Mouse (Mus musculus): ENCODE results near the gene Cgnl1. TPM values are rescaled to one million over a fixed set of nuclear protein-coding genes. Genes with fewer than 3 reads are reported as not detected.
"Not testable (repeated sequence)": the region's sequence is repeated elsewhere in the genome, so short reads cannot be mapped to it uniquely, and the experiment has no call there.

Gene Cgnl1
- polyA plus RNA-seq, 3 experiments from 2014 or later = not detected

DNA sequence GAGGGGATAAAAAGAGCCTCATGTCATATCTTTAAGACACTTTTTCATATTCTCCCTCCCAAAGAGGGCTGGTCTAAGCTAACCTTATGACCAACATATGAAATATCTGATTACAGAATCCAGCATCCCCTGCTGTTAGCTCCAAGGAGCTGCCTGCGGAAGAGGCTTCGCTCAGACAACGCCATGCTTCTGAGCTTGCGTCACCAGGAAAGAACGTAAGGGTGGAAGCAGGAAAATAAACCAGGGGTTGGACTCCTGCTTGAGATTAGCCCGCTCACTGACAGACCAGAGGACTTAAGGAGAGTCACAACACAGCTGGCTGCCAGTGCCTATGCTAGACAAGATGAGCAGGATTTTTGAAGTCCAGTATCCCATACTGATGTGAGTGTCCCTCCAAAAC, 105.0 kb downstream of the Cgnl1 start:
- no peak for ATAC-seq

DNA sequence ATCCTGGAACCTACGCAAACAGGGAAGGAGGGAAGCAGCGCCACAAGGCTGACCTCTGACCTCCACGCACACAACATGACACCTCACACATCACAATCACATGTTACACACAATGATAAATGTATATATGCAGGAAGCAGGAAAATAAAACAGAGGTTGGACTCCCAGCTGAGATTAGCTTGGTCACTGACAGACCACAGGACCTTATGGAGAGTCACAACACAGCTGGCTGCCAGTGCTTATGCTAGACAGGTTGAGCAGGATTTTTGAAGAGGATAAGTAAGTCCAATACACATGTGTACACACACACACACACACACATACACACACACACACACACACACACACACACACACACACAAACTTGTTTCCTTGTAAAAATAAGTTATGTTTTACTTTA, 105.9 kb downstream of the Cgnl1 start:
- ATAC-seq = no peak

DNA sequence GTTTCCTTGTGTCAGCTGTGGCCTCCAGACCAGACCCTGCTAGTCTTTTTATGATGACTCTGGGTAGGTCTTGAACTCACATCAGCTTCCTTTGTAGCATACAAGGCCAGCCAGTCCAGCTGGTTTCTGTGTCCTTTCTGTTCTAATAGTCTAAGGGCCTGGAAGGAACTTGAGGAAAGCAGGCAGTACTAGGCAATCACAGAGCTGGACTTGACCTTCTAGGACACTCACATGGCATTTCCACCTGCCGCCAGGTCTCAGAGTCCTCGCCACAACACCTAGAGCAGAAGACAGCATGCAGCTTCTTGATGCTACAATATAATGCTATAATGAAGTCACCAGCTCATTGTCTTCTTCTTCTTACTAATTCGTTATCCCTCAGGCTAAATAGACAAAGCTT, 106.5 kb downstream of the Cgnl1 start:
- ATAC-seq = no peak

DNA sequence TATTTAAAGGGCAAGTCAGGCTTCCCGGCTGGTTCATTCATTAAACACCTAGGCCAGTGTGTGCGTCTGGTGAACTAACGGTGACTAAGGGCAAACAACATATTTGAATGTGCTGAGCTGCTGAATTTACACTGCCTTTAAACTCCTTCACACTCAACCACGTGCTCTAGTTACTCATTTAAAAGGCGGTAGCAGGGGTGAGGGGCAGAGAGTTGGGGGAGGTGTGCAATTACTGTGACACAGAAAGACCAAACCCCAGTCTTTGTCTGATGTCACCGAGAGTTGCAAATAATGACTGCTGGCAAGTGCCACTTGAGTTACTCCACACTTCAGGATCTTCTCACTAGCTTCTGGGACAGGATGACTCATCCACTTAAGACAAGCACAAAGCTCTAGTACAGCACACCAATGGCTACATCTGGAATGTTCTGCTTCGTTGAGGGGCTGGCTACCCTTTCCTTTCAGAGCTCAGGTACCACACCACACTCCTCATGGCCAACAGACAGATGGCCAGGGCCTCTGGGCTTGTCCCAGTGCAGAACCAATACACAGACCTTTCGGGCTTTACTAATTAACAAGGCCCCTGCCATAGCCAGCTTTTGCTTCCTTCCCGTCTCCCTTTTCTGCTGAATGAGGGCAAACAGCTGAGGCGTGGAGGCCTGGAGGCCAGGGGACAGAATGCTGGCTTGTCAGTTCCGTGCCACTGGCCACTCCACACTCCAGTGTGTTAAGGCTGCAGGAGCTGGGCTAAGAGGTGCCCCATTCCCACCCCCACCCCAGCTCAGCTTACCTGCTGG, 107.8 kb downstream of the Cgnl1 start:
- ATAC-seq = no peak

DNA sequence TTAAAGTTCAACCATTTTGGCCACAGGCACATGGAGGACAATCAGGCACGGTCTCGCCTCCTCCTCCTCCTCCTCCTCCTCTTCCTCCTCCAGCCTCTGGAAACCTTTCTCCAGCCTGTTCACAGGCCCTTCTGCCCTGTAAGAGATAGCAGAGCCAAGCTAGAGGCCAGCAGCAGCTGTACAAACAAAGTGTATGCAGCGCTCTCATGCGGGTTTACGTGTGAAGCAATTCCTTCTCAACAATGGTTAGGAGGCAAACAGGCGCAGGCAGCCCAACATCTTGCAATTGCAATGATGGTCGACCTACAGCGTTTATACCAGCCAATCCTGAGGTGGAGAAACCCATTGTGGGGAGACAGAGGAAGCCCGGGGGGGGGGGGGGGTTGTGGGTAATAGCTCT, 110.9 kb downstream of the Cgnl1 start:
- no peak for ATAC-seq

DNA sequence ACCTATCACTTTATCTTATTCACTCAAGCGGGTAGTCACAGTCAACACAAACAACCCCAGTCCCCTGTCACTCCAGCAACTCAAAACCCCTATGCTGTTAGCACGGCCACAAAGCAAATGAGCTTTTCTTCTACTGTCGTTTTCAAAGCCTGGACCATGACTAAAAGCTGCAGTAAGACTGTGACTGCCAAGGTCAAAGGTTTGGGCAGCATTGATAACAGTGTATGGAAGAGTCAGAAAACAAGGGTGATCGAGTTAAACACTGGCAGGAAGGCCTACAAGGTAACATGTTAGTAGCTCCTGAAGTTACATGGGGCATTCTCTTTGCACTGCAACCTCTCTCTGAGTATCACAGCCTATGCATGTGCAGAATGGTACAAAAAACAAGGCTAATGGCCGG, 111.7 kb downstream of the Cgnl1 start:
- ATAC-seq = no peak

DNA sequence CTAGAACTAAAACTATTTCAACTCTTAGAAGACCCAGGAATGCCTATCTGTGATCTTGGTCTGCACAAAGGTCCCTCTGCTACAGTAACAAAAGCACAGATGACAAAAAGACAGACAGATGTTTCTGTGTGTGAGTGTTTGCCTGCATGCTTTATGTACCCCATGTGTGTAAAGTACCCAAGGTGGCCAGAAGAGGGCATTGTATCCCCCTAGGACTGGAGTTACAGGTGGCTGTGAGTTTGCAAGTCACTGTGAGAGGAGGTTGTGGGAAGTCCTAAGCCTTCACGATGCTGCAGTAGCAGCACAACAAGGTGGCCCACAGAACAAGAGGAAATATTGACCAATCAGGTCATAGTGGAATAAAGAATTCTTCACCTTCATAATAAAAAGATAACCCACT, 114.2 kb downstream of the Cgnl1 start:
- ATAC-seq = no peak

DNA sequence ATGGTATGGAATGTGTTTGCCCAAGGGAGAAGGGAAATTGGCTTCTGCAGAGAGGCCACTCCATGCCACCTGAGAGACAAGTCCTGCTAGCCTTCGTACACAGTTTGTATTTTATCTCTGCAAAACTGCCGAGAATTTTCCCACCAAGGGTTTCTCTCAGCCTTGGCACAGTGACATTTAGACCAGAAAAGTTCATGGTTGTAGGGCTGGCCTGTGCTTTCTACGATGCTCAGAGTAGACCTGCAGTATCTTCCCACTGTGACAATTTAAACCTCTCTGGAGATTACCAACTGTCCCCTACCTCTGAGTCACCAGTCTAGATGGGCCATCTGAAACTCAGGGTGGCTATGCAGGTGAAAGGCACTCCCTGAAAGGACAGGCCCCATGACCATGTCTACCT, 116.5 kb downstream of the Cgnl1 start:
- no peak for ATAC-seq

DNA sequence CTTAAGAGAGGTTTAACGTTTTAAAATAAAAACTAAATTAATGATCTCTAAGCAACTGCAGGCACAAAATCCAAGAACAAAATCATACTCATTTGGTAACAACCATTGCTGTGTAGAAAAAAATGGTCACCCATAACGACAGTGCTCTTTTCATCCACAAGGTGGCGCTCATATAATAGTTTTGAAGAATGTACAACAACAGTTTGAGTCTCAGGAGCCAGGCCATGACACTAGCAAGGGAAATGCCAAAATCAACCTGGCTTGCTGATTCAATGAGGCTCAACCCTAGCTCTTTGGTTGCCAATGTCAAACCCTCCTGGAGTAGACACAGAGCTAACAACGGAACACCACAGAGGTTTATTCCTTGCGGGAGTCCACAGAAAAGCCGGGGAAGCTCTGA, 125.3 kb downstream of the Cgnl1 start:
- ATAC-seq = no peak

DNA sequence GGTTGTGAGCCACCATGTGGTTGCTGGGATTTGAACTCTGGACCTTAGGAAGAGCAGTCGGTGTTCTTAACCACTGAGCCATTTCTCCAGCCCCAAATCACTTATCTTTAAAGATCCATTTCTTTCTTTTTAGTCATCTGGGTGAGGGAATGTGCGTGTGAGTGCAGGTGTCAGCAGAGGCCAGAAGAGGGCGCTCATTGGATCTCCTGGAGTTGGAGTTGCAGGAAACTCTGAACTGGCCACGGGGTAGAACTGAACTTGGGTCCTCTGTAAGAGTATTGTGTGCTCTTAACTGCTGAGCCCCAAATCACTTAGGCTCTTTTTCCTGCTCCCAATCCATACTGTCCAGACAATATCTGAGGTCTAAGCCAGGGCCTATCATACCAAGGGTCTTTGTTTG, 127.8 kb downstream of the Cgnl1 start:
- ATAC-seq = no peak

DNA sequence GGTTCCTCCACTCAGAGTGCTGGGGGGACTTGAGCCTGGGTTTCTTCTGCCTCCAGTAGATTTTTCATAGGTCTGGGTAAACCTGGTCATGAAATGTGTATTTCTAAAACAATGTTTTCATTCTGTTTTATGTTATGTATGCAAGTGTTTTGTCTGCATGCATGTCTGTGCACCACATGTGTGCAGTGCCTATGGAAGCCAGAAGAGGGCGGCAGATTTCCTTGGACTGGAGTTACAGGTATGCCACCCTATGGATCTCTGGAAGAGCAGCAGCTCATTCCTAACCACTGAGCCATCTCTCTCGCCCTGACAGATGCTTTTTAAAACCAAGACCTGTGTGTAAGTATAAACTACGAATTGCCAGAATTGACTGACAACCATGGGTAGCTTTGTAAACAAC, 129.1 kb downstream of the Cgnl1 start:
- no peak for ATAC-seq

DNA sequence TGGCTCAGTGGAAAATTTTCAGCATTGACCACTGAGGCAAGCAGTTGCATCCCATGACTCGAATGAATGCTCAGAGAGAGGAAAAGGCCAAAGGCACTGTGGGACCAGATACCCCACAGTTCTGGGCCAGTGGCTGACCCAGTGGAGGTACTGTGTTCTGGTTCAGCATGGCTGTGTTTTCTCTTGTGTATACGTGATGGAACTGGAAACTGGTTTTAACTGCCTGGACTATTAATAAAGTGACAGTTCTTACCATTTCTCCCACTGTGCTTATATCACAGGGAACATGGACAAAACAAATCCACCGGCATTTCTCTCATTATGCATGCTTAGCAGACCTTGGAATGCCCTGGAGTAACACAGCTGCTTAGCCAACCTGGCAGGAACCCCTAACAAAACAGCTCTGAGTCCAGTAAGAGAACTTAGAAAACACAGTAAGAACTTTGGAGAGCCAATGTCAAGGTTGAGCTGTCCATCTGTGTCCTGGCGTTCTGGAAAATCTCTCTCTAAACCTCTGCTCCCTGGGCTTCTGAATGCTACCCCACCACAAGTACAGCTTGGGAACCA, 131.0 kb downstream of the Cgnl1 start:
- ATAC-seq = no peak

DNA sequence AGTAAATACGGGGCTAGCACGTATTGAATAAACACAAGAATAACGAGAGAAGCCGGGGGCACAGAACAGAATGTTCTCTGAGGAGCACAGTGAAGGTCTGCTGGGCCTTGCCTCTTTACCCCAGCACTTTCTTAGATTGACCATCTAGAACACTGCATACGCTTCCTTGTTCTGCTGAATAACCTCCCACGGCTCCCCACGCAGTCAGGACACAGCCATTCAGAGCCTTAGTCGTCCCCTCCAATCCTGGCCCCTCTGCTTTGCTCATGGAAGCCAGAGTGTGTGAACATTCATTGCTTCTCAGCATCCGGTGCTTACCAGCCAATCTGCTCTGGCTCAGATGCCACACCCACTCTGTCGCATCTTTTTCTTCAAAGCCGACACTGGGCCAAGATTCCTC, 133.2 kb downstream of the Cgnl1 start:
- ATAC-seq = no peak

DNA sequence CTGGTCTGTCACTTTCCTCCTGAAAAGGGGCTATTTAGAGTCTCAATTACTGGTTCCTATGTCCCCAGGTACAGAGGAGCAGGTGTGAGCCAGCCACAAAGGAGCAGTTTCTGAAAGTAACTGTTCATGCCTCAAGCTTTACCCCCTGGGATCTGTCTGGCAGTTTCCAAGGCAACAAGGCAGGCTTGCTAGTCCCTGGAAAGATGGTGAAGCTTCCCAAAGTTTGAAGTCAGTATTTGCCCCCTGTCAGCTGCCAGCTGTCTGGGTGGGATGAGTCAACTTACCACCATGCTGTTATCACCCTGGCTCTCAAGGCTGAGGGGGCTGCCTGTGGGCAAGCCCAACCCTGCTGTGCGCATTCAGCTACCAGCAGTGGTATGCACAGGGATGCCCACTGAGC, 134.5 kb downstream of the Cgnl1 start:
- no peak for ATAC-seq

DNA sequence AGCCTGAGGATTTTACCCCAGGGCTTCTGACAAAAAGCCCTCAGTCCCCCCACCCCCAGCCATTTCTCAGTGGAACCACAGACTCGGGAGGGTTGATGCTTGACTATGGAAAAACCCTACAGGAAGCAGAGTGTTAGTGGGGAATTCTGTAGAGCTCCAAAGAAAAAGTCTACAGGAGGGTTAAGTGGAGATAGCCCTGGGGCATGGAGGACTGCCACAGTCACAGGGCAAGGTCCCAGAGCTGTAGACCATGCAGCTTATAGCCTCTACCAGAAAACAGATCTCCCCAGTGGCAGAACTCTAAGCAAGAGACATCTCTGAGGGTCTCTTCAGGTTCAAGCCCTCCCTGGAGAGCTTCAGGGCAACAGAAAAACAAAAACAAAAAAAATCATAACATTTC, 135.8 kb downstream of the Cgnl1 start:
- ATAC-seq = no peak

DNA sequence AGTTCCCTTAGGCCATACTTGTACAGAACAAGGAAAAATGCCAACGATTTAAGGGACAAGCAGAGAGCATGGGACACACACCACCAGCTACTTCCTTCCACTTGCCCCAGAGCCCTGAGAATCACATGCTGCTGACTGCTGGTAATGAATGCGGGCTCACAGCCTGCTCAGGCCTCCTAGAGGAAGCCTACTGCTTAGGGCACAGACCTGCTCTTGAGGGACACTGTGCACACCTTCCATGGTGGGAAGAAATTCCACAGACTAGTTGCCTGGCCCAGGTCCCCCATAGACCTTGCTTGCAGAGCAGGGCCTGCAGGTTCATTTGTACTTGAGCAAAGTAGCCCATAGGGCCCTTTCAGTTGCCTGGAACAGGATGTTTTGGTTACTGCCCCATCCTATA, 136.5 kb downstream of the Cgnl1 start:
- ATAC-seq = no peak

DNA sequence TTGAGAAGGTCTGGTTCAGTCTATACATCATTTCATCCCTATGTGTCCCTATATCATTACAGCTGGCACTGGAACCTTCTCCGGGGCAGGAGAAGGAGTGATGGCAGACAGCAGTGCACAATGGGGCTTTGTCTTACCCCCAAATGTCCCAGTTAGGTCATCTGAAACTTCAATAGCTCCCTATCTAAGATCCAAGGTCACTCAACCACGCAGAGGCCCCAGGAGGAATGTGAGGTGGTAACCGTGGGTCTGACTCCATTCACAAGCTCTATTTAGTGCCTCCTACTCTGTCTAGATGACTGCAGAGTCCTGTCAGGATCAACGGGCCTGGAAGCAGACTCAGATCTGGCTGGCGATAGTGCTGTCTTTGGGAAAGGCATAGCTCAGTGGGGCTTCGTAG, 142.5 kb downstream of the Cgnl1 start:
- no peak for ATAC-seq

DNA sequence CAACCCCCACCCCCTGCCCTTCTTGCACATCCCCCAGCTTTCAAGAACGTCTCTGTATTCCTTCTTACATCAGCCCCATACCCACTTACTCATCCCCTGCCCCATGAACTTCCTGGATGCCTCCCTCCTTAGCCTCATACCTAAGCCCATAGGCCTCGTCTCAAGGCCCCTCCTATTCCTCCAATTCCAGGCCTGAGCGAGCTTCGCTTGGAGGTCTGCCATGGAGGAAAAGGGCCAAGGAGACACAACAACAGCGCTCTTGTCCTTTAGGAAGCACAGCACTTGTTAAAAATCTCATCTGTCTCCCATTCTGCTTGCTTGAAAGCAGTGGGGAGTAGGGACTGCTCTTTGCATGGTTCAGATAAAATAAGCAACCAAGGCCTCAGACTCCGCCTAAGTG, 143.1 kb downstream of the Cgnl1 start:
- no peak for ATAC-seq

DNA sequence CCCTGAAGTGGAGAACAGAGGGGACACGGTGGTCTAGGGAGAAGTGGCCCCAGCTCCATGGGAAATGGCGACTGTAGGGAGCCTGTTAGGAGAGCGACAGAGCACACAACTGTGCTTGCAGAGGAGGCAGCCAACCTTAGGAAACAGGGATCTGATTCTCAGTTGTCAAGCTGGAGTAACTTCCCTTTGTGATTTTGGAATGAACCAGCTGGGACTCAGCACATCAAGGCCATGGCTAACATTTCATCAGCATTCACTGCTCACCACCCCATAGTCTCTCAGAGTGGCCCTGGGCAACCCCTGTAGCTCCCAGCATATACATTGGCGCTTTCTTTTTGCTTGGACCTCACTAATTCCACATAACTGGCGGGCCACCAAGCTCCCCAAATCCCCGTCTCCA, 145.4 kb downstream of the Cgnl1 start:
- no peak for ATAC-seq

DNA sequence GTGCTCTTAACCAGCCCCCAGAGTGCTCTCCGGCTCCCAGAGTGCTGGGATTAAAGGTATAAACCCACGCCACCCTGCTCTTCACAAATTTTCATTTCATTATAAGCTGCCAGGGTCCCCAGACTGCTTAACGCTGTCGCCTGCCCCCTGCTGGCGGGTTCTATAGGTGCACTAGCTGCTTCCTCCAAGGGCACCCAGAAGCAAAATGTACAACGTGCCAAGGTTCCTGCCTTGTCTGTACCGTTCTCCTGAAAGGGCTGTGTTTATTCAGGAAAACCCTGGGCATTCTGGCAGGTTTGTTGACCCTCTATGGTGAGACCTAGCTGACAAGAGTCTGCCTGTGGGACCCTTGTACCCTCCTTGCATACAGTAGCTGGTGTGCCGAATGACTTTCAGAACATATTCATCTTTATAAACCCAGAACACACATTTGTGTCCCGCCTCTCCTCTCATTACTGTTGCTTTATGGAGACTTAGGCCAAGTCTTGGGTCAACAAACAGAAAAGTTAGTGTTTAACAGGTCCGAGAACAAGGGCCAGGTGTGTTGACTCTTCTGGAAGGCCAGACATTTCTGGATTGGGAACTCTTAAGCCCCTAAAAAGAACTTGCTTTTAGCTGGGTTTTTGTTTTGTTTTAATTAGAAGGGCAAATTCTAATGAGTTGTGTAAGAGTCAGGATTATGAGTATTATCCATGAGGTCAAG, 146.5 kb downstream of the Cgnl1 start:
- no peak for ATAC-seq

DNA sequence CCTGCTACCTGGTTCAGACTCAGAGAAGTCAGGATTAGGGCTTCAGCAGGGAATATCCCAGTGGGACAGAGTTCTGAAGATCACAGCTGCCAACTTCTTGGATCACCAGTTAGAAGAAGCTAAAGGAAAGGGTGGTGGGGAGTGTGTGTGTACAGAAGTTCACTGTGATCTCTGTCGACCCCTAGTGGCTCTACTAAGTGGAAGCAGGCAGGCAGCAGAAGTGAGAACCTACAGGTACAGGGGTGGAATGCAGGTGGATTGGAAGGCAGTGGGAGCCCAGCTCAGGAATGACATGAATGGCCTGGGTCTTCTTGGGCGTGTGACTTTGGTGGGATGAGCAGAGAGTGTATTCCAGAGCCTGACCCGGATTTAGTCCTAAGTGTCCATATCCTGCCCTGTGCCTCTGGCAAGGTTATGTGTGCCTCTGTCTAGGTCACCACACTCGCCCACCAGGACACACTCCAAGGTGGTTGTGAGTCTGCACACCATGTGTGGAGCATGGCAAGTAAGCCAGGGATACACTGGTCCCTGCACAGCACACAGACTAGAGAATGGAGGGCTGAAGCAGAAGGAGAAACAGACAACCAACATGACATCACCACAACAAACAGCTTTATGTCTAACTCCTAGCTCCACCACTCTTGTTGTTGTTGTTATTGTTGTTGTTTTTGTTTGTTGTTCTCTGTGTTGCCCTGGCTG, 147.4 kb downstream of the Cgnl1 start:
- no peak for ATAC-seq

DNA sequence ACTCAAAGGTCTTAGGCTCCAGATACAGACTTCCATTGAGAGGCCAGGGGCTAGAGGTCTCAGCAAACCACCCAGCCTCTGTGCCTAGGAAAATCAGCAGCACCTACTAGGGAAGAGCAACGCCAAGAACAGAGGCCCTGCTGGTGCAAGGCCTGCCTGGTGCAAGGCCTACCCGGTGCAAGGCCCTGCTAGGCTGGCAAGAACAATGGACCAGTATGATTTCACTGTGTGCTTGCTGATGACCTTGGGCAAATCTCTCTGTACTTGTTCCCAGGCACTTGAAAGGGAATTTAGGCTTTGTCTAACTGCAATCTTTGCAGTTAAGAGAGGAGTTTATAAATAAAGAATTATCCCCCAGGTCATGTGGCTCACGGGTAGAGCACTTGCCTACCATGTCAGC, 148.8 kb downstream of the Cgnl1 start:
- no peak for ATAC-seq

DNA sequence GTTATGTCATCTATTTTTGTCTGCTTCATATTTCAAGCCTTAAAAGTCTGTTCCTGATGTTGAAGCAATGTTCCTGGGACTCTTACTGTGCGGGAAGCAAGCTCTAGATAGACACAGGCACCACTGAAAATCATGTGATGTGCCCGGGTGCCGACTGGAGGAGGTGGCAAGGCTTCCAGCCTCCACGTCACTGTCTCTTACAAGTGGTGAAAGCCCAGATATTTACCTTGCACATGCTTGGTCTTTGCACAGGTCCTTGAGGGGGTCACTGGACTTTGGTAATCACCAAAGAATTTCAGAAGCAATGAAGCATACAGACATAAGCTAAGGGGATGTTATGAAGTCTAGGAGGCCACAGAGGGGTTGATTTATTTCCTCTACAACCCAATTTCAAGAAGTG, 149.4 kb downstream of the Cgnl1 start:
- ATAC-seq = no peak

DNA sequence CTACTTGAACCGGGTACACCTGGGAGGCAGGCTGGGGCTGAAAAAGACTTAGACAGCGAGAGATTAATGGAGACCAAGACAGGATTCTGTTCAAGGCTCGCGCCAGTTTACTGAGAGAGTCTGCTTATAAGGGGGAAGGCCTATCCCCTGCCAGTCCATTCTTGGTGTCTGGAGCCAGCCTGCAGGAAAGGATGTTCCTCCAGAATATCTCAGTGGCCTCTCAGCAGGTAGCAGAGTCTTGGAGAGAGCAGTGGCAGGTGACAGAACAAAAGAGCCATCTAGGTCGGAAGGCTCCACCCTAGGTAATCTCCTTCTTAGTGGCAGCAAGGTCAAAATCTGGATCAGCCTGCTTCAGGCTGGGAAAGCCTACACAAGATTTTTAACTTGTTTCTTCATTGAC, 151.3 kb downstream of the Cgnl1 start:
- not testable (repeated sequence) for ATAC-seq
